ENCODE assay signal across 8 mouse cellular contexts in the genomic region with DNA sequence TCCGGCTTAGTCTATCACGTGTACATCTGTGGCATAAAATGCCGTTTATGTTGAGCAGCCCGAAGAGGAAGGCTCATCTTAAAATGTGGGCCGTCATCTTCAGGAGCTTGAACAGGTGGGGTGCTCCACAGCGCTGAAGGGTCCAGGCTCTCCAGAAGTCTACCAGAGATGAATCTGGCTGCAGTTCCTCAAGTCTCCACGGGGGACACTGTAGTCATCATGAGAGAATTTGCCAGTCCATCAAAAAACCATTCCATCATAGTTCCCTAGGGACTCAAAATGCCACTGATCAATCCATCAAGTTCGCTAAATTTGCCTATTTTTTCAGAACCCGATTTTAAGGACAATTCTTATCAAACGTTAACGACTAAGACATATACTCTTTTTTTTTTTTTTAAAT. TPM values are rescaled to one million over a fixed set of nuclear protein-coding genes. Genes with fewer than 3 reads are reported as not detected.
DNase-seq lines count a peak whose midpoint lies in the region.

No protein-coding gene starts in this region.

- H3K4me3 ChIP-seq in limb, embryonic 10.5 days, result no peak overlapping the region
- no peak overlapping the region for H3K4me3 ChIP-seq in forebrain, embryonic 10.5 days

- 40% methylated on average over 11 of the region's 11 CpGs for WGBS in limb, embryonic 10.5 days
- 45% methylated on average over 11 of the region's 11 CpGs for WGBS in forebrain, embryonic 10.5 days

- H3K36me3 ChIP-seq in limb, embryonic 10.5 days, result no peaks in the 10 kb centered on the region
- H3K36me3 ChIP-seq in forebrain, embryonic 10.5 days (replicated peaks), result no peaks in the 10 kb centered on the region

- H3K27me3 ChIP-seq in limb, embryonic 10.5 days (ENCODE audit: low read depth, poor library complexity, severe bottlenecking), result no peaks in the 10 kb centered on the region
- peaks cover 3% of the 10 kb centered on the region; the same call in 1 of the 2 replicates for H3K27me3 ChIP-seq in forebrain, embryonic 10.5 days (ENCODE audit: poor library complexity, severe bottlenecking)

- no peaks in the 10 kb centered on the region for H3K9me3 ChIP-seq in limb, embryonic 10.5 days (replicated peaks)
- H3K9me3 ChIP-seq in forebrain, embryonic 10.5 days, result no peaks in the 10 kb centered on the region

- no peak overlapping the region for H3K27ac ChIP-seq in limb, embryonic 10.5 days
- H3K27ac ChIP-seq in forebrain, embryonic 10.5 days, result no peak overlapping the region

- peaks cover 3% of the 10 kb centered on the region; the same call in 1 of the 2 replicates for H3K4me1 ChIP-seq in limb, embryonic 10.5 days
- peaks cover 10% of the 10 kb centered on the region for H3K4me1 ChIP-seq in forebrain, embryonic 10.5 days

- intact Hi-C loops in heart, postnatal 36 days (cut with DNase I), result loop anchor here (1.0 to 5.0 kb wide), 4 partner anchors 49 to 154 kb away; no protein-coding TSS in a partner anchor

- peak; percentile 15 to 57 for DNase-seq in kidney, adult 8-10 months
- no peak for DNase-seq in kidney, adult 11 months
- peak; percentile 84 for DNase-seq in R1 (ENCODE audit: low read depth, low spot score)
- DNase-seq in cerebellum, postnatal 10 days, result peak; percentile 86 to 91
- peak; percentile 54 to 72 for DNase-seq in heart, postnatal 36 days
- peak; percentile 53 for DNase-seq in limb, embryonic 10.5 days (ENCODE audit: low spot score)
- peak; percentile 43 for DNase-seq in right cerebral cortex, postnatal 25 days
- no peak for DNase-seq in forebrain, embryonic 10.5 days (ENCODE audit: extremely low spot score, low spot score)

RNA-seq across cellular contexts. Expression of a gene that starts 36.6 kb away (rescaled TPM):
- 100 to 1,000 TPM; 386 to 424 TPM for total RNA-seq in heart, postnatal 36 days (2021)
- polyA plus RNA-seq in limb, embryonic 10.5 days (2016; fragmentation: Nextera tagmentation; extraction: Ambion mirVana), result 8.8 and 9.7 TPM in 2 replicates
- 8.5 and 8.6 TPM in 2 replicates for polyA plus RNA-seq in forebrain, embryonic 10.5 days (2016; fragmentation: Nextera tagmentation; extraction: Ambion mirVana)

Comparison
In these comparisons a context has a peak if more than half of its experiments do, and no peak if none do; other contexts are left out.
1. DNase-seq: peak in kidney, adult 8-10 months (2 of 2), R1 (single experiment), cerebellum, postnatal 10 days (2 of 2), heart, postnatal 36 days (2 of 2), limb, embryonic 10.5 days (single experiment) and right cerebral cortex, postnatal 25 days (single experiment); none in kidney, adult 11 months (single experiment) and forebrain, embryonic 10.5 days (single experiment).